Mouse (Mus musculus) cerebellum, adult 2 months (tissue): ENCODE results near the gene Olfr93. TPM values are rescaled to one million over a fixed set of nuclear protein-coding genes. Genes with fewer than 3 reads are reported as not detected.
A peak's percentile ranks its signal among the peaks of the same experiment; 100 is the strongest.
"Not testable (repeated sequence)": the region's sequence is repeated elsewhere in the genome, so short reads cannot be mapped to it uniquely, and the experiment has no call there.

Experiments used
- DNase-seq, 2 experiments: peaks; one replicate each; pipeline ENCODE4 v3.0.0; 2021
- H3K27ac ChIP-seq: fragments of 200-500 bp; 2 replicates; pipeline ENCODE4 v1.5.1; 2012; ENCODE audit warnings: low read length, control low read depth, inconsistent platforms; ENCODE audit not compliant: insufficient read depth
- H3K27me3 ChIP-seq: fragments of 200-500 bp; 2 replicates; pipeline ENCODE4 v1.6.1; 2012; ENCODE audit warnings: inconsistent platforms, mild to moderate bottlenecking, low read length, moderate library complexity; ENCODE audit not compliant: control insufficient read depth, insufficient read depth
- H3K4me1 ChIP-seq: fragments of 200-500 bp; 2 replicates; pipeline ENCODE4 v1.6.1; 2011; ENCODE audit warnings: low read length; ENCODE audit not compliant: control insufficient read depth, insufficient read depth
- H3K4me3 ChIP-seq: fragments of 200-500 bp; replicated peaks from 2 replicates; pipeline ENCODE3; 2011; ENCODE audit warnings: mild to moderate bottlenecking, low read depth, low read length, control low read depth; ENCODE audit not compliant: insufficient read depth
- CTCF ChIP-seq: fragments of 200-500 bp; IDR thresholded peaks from 2 replicates; pipeline ENCODE4 v1.5.1; 2011; ENCODE audit warnings: low read depth, mild to moderate bottlenecking, control low read depth, low read length, moderate library complexity, borderline replicate concordance; ENCODE audit not compliant: insufficient read depth
- POLR2A ChIP-seq: fragments of 200-500 bp; IDR thresholded peaks from 2 replicates; pipeline ENCODE4 v1.6.1; 2011; ENCODE audit warnings: low read length, control low read depth, borderline replicate concordance; ENCODE audit not compliant: insufficient read depth
- WGBS: fragments of 180-500 bp; shearing (Covaris S2); methylation state at CpG from one replicate; pipeline ENCODE4 v1.1.7; 2018; 5-methylcytosine and 5-hydroxymethylcytosine counted together
- polyA plus RNA-seq: library from polyadenylated mRNA; depleted of rRNA; stranded (reverse); fragments of >200 nt; gene quantifications from 2 replicates; pipeline ENCODE4 v1.2.3, GENCODE M21; 2012; rRNA removed

Gene Olfr93
- polyA plus RNA-seq, 1 experiment: not detected

- no peak for TF ChIP-seq POLR2A
- TF ChIP-seq CTCF: no peak
- peak in 1 of 2 experiments; percentile 25 for DNase-seq
- no peaks in the 10 kb centered on the region for H3K4me1 ChIP-seq
- H3K27ac ChIP-seq: no peak overlapping the region
- 43% methylated on average over 2 of the region's 2 CpGs for WGBS
- no peak overlapping the region for H3K4me3 ChIP-seq
- no peaks in the 10 kb centered on the region; the same call in 1 of the 2 replicates for H3K27me3 ChIP-seq
Measured at GRCm38 (mm10) chr17:37190711-37191110, 29.4 kb upstream of the Olfr93 start.

GRCm38 (mm10) chr17:37185474-37185873 is 24.2 kb upstream of the Olfr93 start:
- WGBS: 55% methylated on average over 6 of the region's 6 CpGs
- no peak overlapping the region for H3K4me3 ChIP-seq
- TF ChIP-seq CTCF (no peak), POLR2A (no peak)
- no peak overlapping the region for H3K27ac ChIP-seq
- DNase-seq: no peak
- no peaks in the 10 kb centered on the region for H3K4me1 ChIP-seq
- H3K27me3 ChIP-seq: no peaks in the 10 kb centered on the region; the same call in 1 of the 2 replicates

DNA sequence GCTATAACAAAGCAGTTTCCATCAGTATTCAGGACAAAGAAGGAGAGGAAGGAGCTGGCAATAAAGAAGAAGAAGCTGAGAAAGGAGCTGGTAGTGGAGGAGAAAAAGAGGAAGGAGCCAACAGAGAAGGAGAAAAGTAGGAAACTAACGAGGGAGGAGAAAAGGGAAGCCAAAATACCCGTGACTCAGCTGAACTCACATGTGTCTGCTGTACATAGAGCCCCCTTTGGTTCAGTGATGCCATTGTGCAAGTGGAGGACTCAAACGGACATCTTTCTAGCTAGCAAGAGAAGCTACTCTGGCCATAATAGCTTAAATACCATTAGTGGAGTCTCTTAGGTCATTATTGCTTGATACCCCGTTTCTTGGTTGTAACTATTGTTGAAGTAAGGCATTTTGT is 29.9 kb downstream of the Olfr93 start:
- DNase-seq, H3K27me3 ChIP-seq, H3K27ac ChIP-seq, H3K4me1 ChIP-seq, H3K4me3 ChIP-seq: not testable (repeated sequence)
- 57% methylated on average over 4 of the region's 4 CpGs for WGBS

DNA sequence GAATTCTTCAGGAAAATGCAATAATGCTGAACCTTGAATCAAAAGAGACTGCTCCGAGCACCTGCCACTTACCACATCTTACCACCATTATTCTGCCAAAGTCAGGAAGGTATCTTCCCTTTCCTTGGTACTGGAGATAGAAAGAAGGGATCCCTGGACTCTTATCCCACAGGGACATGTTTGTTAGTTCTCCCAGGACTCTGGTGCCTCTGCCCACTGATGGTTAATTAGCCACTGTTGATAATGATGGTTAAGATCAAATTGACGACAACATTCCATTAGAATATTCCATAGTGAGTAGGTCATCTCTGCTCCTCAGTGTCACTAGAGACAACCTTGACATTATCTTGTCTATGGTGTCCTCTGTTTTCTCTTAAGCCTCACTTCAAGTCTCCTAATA is 41.3 kb downstream of the Olfr93 start, which contains the start of gene Olfr92:
Gene Olfr92 (minus strand): TSS at position 101 of the 400 bp plus-strand sequence.
- no peak within 1 kb of the TSS for H3K4me3 ChIP-seq
- no peak for TF ChIP-seq POLR2A
- TF ChIP-seq CTCF: no peak
- WGBS: 91% methylated on average over 2 of the region's 2 CpGs
- H3K27me3 ChIP-seq: no peaks in the 10 kb centered on the region
- no peak within 1 kb of the TSS for H3K27ac ChIP-seq
- DNase-seq: no peak
- no peaks in the 10 kb centered on the region for H3K4me1 ChIP-seq

GRCm38 (mm10) chr17:37098178-37098577 is 63.1 kb downstream of the Olfr93 start, which contains the start of gene Olfr91:
Gene Olfr91, minus strand, starts transcription at chr17:37098278.
- 88% methylated on average over 1 of the region's 1 CpGs for WGBS
- Histone ChIP-seq H3K27ac (no peak within 1 kb of the TSS), H3K4me1 (no peaks in the 10 kb centered on the region), H3K4me3 (no peak within 1 kb of the TSS), H3K27me3 (no peaks in the 10 kb centered on the region)
- no peak for TF ChIP-seq CTCF
- no peak for TF ChIP-seq POLR2A
- DNase-seq: no peak

DNA sequence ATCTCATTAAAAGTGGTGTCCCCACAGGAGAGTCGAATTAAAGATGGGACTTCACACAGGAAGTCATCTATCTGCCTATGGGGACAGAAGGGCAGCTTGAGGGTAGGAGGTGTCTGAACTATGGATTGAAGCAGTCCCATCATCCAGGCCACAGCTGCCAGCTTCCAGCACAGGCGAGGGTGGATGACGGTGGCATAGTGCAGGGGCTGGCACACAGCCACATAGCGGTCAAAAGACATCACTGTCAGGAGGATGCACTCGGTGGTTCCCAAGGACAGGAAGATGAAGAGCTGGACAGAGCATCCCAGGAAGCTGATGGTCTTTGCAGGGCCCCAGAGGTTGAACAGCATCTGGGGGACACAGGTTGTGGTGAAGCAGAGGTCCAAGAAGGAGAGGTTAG is 68.0 kb downstream of the Olfr93 start:
- WGBS: 5% methylated on average over 5 of the region's 5 CpGs
- Histone ChIP-seq H3K27me3 (no peaks in the 10 kb centered on the region), H3K27ac (no peak overlapping the region), H3K4me1 (no peaks in the 10 kb centered on the region), H3K4me3 (no peak overlapping the region)
- TF ChIP-seq CTCF (no peak), POLR2A (no peak)
- DNase-seq: no peak

- Histone ChIP-seq H3K27me3 (no peaks in the 10 kb centered on the region), H3K4me3 (no peak overlapping the region), H3K4me1 (no peaks in the 10 kb centered on the region), H3K27ac (no peak overlapping the region)
- TF ChIP-seq POLR2A (no peak), CTCF (no peak)
- DNase-seq: no peak
- 89% methylated on average over 1 of the region's 1 CpGs for WGBS
Measured at GRCm38 (mm10) chr17:37092198-37092597, 69.1 kb downstream of the Olfr93 start.

Other genes starting within 250 kb of the Olfr93 start
- 5.6 and 6.5 TPM in 2 replicates for gene Rnf39, start 218.6 kb downstream of the Olfr93 start, polyA plus RNA-seq
- 196 and 206 TPM in 2 replicates for gene Ppp1r11, start 209.8 kb downstream of the Olfr93 start, polyA plus RNA-seq
- gene Znrd1, start 202.9 kb downstream of the Olfr93 start, polyA plus RNA-seq: 37.5 and 40.6 TPM in 2 replicates
- gene Znrd1as, start 202.9 kb downstream of the Olfr93 start, polyA plus RNA-seq: 6.7 and 7.8 TPM in 2 replicates
- gene 2410137M14Rik, start 180.3 kb downstream of the Olfr93 start, polyA plus RNA-seq: 0.29 TPM in 1 of 2 replicates, not detected in the other
- 0.55 and 0.77 TPM in 2 replicates for gene H2-M5, start 172.0 kb downstream of the Olfr93 start, polyA plus RNA-seq
- gene Zfp57, start 160.3 kb downstream of the Olfr93 start, polyA plus RNA-seq: 10.3 and 12.0 TPM in 2 replicates
- 145 and 178 TPM in 2 replicates for gene Mog, start 138.1 kb downstream of the Olfr93 start, polyA plus RNA-seq
- 403 and 405 TPM in 2 replicates for gene Gabbr1, start 115.5 kb downstream of the Olfr93 start, polyA plus RNA-seq
- not detected in 2 replicates for gene Olfr90, start 73.0 kb downstream of the Olfr93 start, polyA plus RNA-seq
- not detected in 2 replicates for gene Olfr91, start 63.2 kb downstream of the Olfr93 start, polyA plus RNA-seq
- not detected in 2 replicates for gene Olfr92, start 41.4 kb downstream of the Olfr93 start, polyA plus RNA-seq
- not detected in 2 replicates for gene Ubd, start 32.4 kb upstream of the Olfr93 start, polyA plus RNA-seq
- gene Olfr94, start 39.5 kb upstream of the Olfr93 start, polyA plus RNA-seq: not detected in 2 replicates
- gene Olfr95, start 51.6 kb upstream of the Olfr93 start, polyA plus RNA-seq: 0.03 TPM in 1 of 2 replicates, not detected in the other
- not detected in 2 replicates for gene Olfr96, start 58.7 kb upstream of the Olfr93 start, polyA plus RNA-seq
- not detected in 2 replicates for gene Olfr97, start 75.8 kb upstream of the Olfr93 start, polyA plus RNA-seq
- not detected in 2 replicates for gene Olfr98, start 102.3 kb upstream of the Olfr93 start, polyA plus RNA-seq
- gene H2-M3, start 108.7 kb upstream of the Olfr93 start, polyA plus RNA-seq: 2.9 and 3.0 TPM in 2 replicates
- gene Olfr99, start 122.0 kb upstream of the Olfr93 start, polyA plus RNA-seq: not detected in 2 replicates
- not detected in 2 replicates for gene Olfr101, start 142.8 kb upstream of the Olfr93 start, polyA plus RNA-seq
- gene Olfr102, start 155.6 kb upstream of the Olfr93 start, polyA plus RNA-seq: not detected in 2 replicates
- gene Olfr103, start 178.2 kb upstream of the Olfr93 start, polyA plus RNA-seq: not detected in 2 replicates
- gene Olfr104-ps, start 198.1 kb upstream of the Olfr93 start, polyA plus RNA-seq: not detected in 2 replicates
- not detected in 2 replicates for gene Olfr105-ps, start 217.5 kb upstream of the Olfr93 start, polyA plus RNA-seq
- gene Olfr106-ps, start 228.9 kb upstream of the Olfr93 start, polyA plus RNA-seq: not detected in 2 replicates
- not detected in 2 replicates for gene Olfr107, start 237.7 kb upstream of the Olfr93 start, polyA plus RNA-seq